Mouse (Mus musculus) embryonic fibroblast, embryonic 13.5 days (primary cell): ENCODE results near the gene Gm5108.

Experiments used
- CTCF ChIP-seq: IDR thresholded peaks from 2 replicates; pipeline ENCODE4 v1.5.1; 2011; ENCODE audit warnings: mild to moderate bottlenecking, control low read depth, low read length, moderate library complexity, borderline replicate concordance; ENCODE audit not compliant: insufficient read depth
- POLR2A ChIP-seq: IDR thresholded peaks from 2 replicates; pipeline ENCODE4 v1.6.1; 2011; ENCODE audit warnings: low read depth, mild to moderate bottlenecking, control low read depth, low read length, moderate library complexity

- TF ChIP-seq POLR2A (no peak), CTCF (no peak)
Measured at GRCm38 (mm10) chr5:67946321-67946720, 4.9 kb downstream of the Gm5108 start, which contains the start of gene Gm21905.
